Mouse (Mus musculus) erythroblast, embryonic 14.5 days (primary cell): ENCODE results near the gene Stard13. TPM values are rescaled to one million over a fixed set of nuclear protein-coding genes. Genes with fewer than 3 reads are reported as not detected.

Experiments
- H3K27me3 ChIP-seq: 2 replicates; pipeline ENCODE4 v1.6.1; 2012; ENCODE audit warnings: inconsistent platforms; ENCODE audit not compliant: control insufficient read depth
- H3K36me3 ChIP-seq: 2 replicates; pipeline ENCODE4 v1.6.1; 2012; ENCODE audit warnings: mild to moderate bottlenecking, inconsistent platforms; ENCODE audit not compliant: control insufficient read depth
- H3K4me1 ChIP-seq: 2 replicates; pipeline ENCODE4 v1.6.1; 2012; ENCODE audit warnings: inconsistent platforms; ENCODE audit not compliant: control insufficient read depth
- H3K4me3 ChIP-seq: replicated peaks from 2 replicates; pipeline ENCODE3; 2012; ENCODE audit warnings: moderate library complexity, mild to moderate bottlenecking, inconsistent platforms
- H3K9me3 ChIP-seq: 2 replicates; pipeline ENCODE4 v1.6.1; 2012; ENCODE audit warnings: low read length, inconsistent platforms, mixed read lengths; ENCODE audit not compliant: control insufficient read depth
- GATA1 ChIP-seq: IDR thresholded peaks from 2 replicates; pipeline ENCODE4 v1.6.1; 2012; ENCODE audit warnings: low read length, inconsistent platforms, mixed read lengths
- TAL1 ChIP-seq: IDR thresholded peaks from 3 replicates; pipeline ENCODE4 v1.6.1; 2012; ENCODE audit warnings: low read length, inconsistent platforms, mixed read lengths
- polyA plus RNA-seq: library from polyadenylated mRNA; stranded (reverse); fragments of >175 nt; gene quantifications from 2 replicates; pipeline ENCODE4 v1.2.3, GENCODE M21; 2012

Stard13 gene
- polyA plus RNA-seq, 1 experiment: 0.07 TPM

DNA sequence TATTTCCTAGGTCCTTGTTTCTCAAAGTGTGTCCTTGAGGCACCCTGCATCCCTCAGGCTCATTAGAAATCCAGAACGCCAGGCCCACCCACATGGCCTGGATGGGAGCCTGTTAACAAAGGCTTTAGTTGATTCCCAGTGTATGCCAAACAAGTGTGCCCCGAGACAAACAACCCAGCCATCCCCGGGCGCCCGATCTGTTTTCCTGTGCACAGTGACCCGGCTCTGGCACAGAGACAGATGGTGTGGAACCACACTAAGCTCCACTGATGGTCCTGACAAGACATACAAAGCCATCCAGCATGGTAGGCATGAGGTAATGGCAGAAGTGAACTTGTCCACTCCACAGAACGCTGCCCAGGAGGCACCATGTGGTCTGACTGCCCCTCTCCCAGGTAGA lies 195.8 kb downstream of the Stard13 start:
- H3K36me3 ChIP-seq: no peaks in the 10 kb centered on the region; the same call in 1 of the 2 replicates
- TF ChIP-seq TAL1: no peak
- no peak for TF ChIP-seq GATA1
- H3K27me3 ChIP-seq: no peaks in the 10 kb centered on the region
- H3K4me3 ChIP-seq: no peak overlapping the region
- no peaks in the 10 kb centered on the region for H3K9me3 ChIP-seq
- no peaks in the 10 kb centered on the region for H3K4me1 ChIP-seq

DNA sequence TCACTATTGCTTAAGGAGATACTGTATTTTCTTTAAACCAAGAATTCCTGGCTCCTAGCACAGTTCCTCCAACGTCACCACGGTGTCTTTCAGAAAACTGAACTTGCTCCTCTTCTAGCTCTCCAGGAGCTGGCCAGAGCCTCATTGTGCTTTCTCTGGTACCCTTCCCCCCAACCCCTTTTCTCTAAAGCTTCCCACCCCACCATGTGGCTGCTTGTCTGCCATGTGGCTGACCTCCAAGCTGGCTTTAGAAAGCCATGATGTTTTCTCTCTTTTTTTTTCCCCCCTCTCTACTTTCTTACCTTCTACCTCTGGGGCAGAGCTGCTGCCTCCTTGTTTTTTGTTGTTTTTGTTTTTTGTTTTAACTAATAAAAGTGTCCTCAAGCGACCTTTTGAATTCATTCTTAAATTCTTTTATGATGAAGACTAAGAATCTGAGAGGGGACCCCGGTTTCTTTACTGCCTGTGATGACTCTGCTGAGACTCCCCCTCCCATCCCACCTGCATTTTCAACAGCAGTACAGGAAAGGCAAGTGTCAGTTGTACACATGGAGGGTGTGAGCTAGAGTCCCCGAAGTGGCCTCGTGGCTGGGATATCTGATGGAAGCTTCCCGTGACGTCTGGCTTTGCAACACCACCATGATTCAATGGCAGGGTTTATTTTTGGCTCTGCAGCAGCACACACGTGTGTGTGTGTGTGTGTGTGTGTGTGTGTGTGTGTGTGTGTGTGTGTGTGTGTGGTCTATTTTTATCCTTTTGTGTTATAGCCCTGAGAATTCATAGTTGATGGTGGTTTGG lies 198.7 kb downstream of the Stard13 start:
- no peaks in the 10 kb centered on the region for H3K27me3 ChIP-seq
- H3K9me3 ChIP-seq: no peaks in the 10 kb centered on the region
- no peaks in the 10 kb centered on the region for H3K36me3 ChIP-seq
- TF ChIP-seq TAL1: no peak
- TF ChIP-seq GATA1: no peak
- H3K4me1 ChIP-seq: no peaks in the 10 kb centered on the region
- H3K4me3 ChIP-seq: no peak overlapping the region

- Histone ChIP-seq H3K36me3 (no peaks in the 10 kb centered on the region), H3K27me3 (no peaks in the 10 kb centered on the region), H3K4me1 (no peaks in the 10 kb centered on the region), H3K9me3 (no peaks in the 10 kb centered on the region), H3K4me3 (no peak overlapping the region)
- TF ChIP-seq TAL1: no peak
- no peak for TF ChIP-seq GATA1
Measured at GRCm38 (mm10) chr5:151028906-151029305, 204.7 kb downstream of the Stard13 start.

DNA sequence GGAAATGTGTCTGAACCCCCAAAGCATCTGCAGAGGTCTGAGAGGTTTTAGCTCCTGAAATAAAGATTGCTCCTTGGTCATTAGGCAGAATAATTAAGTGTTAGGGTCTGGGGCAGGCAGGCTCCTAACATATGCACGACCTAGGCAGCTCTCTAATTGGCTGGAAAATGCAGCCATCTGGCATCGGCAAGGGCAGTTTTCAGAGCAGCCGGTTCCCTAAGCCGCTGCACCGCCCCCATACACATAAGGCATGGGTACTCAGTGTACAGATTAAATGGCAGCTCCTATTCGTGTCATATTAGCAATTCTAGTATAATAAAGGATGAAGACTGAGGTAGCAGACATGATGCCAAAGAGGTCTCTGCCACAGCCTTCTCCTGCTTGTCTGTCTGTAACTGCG lies 206.5 kb downstream of the Stard13 start:
- no peak for TF ChIP-seq TAL1
- no peak for TF ChIP-seq GATA1
- Histone ChIP-seq H3K9me3 (no peaks in the 10 kb centered on the region), H3K27me3 (no peaks in the 10 kb centered on the region), H3K4me1 (no peaks in the 10 kb centered on the region), H3K36me3 (no peaks in the 10 kb centered on the region), H3K4me3 (no peak overlapping the region)

GRCm38 (mm10) chr5:151026069-151026468 lies 207.6 kb downstream of the Stard13 start:
- Histone ChIP-seq H3K27me3 (no peaks in the 10 kb centered on the region), H3K4me1 (no peaks in the 10 kb centered on the region), H3K9me3 (no peaks in the 10 kb centered on the region), H3K4me3 (no peak overlapping the region), H3K36me3 (no peaks in the 10 kb centered on the region)
- TF ChIP-seq GATA1 (no peak), TAL1 (no peak)

DNA sequence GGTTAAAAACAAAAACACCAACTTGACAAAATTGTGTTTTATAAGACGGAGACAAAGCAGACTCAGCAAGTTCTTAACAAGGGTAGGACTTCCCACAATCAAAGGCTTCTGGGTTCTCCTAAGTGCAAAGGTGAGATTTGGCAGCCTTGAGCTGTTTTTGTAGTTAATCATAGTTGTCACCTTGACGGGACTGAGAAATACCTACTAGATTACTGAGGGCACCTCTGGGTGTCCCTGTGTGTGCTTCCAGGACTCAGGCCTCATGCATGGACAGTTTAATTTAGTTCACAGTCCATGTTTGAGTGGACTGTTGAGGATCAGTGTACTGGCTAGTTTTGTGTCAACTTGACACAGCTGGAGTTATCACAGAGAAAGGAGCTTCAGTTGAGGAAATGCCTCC lies 209.2 kb downstream of the Stard13 start:
- TF ChIP-seq GATA1 (no peak), TAL1 (no peak)
- H3K27me3 ChIP-seq: no peaks in the 10 kb centered on the region
- H3K4me3 ChIP-seq: no peak overlapping the region
- no peaks in the 10 kb centered on the region for H3K9me3 ChIP-seq
- no peaks in the 10 kb centered on the region for H3K4me1 ChIP-seq
- no peaks in the 10 kb centered on the region for H3K36me3 ChIP-seq

GRCm38 (mm10) chr5:151023461-151023860 lies 210.2 kb downstream of the Stard13 start:
- no peaks in the 10 kb centered on the region for H3K4me1 ChIP-seq
- no peaks in the 10 kb centered on the region for H3K36me3 ChIP-seq
- H3K27me3 ChIP-seq: no peaks in the 10 kb centered on the region
- no peak for TF ChIP-seq TAL1
- no peak for TF ChIP-seq GATA1
- no peaks in the 10 kb centered on the region for H3K9me3 ChIP-seq
- no peak overlapping the region for H3K4me3 ChIP-seq

DNA sequence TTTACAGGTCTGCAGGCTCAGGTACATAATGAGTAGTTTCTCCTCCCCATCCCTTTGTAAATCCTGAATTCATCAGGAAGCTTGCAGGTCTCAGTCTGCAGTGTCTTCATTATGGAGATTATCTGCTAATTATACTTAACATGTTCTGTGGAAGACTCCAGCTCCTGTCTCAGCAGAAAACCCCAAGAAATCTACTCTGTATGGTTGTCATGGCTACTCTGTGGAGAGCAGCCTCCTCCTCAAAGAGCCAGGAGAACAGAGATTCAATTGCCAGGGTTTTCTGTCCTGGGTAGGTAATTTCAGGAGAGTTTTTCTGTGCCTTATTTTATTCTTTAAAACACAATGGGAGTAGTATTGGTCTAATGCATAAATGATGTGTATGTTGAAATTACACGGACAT lies 210.7 kb downstream of the Stard13 start:
- Histone ChIP-seq H3K4me1 (no peaks in the 10 kb centered on the region), H3K9me3 (no peaks in the 10 kb centered on the region), H3K36me3 (no peaks in the 10 kb centered on the region), H3K4me3 (no peak overlapping the region), H3K27me3 (no peaks in the 10 kb centered on the region)
- TF ChIP-seq GATA1 (no peak), TAL1 (no peak)

- no peaks in the 10 kb centered on the region for H3K4me1 ChIP-seq
- no peaks in the 10 kb centered on the region for H3K36me3 ChIP-seq
- H3K4me3 ChIP-seq: no peak overlapping the region
- no peak for TF ChIP-seq TAL1
- H3K9me3 ChIP-seq: no peaks in the 10 kb centered on the region
- no peaks in the 10 kb centered on the region for H3K27me3 ChIP-seq
Measured at GRCm38 (mm10) chr5:151022026-151022425, 211.6 kb downstream of the Stard13 start.

DNA sequence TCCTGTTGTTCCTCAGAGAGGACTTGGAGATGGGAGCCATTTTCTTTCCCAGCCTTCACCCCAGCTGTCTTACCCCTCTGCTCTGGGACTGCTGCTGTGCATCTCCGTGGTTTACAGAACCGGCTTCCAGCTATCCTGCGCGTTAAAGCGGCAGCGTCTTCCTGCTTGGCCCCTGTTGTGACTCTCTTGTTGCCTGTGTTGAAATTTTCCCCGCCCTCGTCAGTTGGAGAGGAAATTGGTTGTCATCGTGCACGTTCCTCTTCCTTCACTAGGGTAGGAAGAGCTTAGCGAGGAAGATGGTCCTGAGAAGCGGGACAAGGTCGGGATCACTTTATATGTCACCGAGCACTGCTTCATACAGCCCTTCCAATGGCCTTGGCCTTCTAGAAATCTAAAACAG lies 212.8 kb downstream of the Stard13 start:
- H3K9me3 ChIP-seq: no peaks in the 10 kb centered on the region
- TF ChIP-seq TAL1 (no peak), GATA1 (no peak)
- no peaks in the 10 kb centered on the region for H3K4me1 ChIP-seq
- H3K27me3 ChIP-seq: no peaks in the 10 kb centered on the region
- no peak overlapping the region for H3K4me3 ChIP-seq
- no peaks in the 10 kb centered on the region for H3K36me3 ChIP-seq
